Mouse (Mus musculus) right cerebral cortex, postnatal 25 days (tissue): ENCODE data around the gene Mthfd1l.
"Not testable (repeated sequence)": the region's sequence is repeated elsewhere in the genome, so short reads cannot be mapped to it uniquely, and the experiment has no call there.

Experiments
- DNase-seq: peaks from one replicate; pipeline ENCODE4 v3.0.0; 2022

The Mthfd1l gene

DNA sequence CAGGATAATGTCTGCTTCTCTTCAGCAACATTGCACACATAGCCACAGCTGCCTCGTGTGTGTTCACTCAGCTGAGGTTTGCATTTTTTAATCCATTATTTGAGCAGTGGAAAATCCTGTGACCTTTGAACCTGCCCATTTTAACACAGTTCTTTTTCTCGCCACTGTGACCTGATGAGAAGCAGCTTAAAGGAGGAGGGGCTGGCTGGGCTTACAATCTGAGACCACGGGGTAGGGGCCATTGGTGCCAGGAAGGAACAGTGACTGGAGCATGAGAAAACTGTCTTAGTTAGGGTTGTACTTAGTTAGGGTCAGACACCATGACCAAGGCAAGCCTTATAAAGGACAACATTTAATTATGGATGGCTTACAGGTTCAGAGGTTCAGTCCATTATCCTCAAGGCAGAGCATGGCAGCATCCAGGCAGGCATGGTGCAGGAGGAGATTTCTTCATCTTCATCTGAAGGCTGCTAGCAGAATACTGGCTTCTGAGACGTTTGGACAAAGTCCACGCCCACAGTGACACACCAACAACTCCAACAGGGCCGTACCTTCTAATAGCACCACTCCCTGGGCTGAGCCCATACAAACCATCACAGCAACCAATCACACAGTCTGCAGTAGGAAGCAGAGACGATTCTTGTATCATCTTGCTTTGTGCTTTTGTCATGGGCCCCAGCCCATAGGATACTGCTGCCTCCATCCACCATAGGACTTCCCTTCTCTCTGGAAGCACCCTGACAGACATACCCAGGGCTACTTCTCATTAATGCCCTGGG is 112.6 kb downstream of the Mthfd1l start:
- DNase-seq = no peak

DNA sequence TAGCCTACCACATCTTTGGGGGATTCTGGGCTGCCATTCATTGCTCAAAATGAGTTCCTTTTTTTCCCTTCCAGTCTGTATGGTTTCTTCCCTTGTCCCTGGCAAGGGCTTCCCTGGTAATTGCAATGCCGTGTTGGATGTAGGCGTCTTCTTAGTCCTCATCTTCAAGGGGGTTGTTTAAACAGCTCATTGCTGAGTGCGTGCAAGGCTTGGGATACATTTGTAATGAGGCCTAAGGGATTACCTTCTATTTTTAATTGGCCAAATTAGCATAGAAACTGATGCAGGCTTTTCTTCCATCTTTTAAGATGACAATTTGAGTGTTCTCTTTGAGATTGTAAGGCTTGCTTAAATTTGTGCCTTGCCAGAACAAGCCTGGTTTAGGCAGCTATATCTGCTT is 114.6 kb downstream of the Mthfd1l start:
- DNase-seq = no peak

DNA sequence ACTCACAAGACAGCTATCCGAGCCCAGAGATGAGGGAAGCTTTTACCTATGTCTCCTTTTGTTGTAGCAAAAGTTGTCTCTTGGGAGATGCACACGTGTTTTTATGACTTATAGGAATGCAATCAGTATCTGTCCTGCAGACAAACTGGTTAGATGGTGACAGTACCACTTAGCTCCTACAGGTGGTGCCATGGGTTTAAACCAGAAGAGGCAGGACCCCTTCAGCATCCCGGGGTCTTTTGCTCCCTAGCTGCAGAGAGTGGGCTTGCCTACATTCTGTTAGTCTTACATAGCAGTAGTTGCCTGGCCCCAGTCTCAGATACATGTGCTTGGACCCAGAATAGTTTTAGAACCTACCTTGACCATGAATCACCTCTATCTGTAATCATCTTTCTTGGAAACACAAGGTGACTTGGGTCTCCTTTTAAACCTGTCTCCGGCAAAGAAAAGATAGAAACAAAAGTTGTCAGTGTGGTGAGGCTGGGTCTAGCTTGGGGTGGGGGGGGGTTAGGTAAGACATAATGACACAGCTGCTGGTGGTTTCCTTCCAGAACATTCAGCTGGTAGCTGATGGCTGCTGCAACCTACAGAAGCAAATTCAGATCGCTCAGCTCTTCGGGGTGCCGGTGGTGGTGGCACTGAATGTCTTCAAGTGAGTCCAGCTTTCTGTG is 116.0 kb downstream of the Mthfd1l start:
- no peak for DNase-seq

DNA sequence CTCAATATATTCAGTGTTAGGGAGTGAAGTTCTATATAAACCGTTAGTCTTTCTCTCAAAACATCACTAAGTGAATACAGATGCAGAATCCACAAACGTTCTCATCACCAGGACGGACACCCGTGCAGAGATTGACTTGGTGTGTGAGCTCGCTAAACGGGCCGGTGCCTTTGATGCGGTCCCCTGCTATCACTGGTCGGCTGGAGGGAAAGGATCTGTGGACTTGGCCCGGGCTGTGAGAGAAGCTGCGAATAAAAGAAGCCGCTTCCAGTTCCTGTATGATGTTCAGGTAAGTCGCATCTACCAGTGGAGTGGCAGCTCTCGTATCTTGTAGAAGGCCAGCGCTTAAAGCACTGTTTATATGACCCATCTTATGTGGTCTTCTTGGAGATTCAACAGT is 117.0 kb downstream of the Mthfd1l start:
- DNase-seq = no peak

DNA sequence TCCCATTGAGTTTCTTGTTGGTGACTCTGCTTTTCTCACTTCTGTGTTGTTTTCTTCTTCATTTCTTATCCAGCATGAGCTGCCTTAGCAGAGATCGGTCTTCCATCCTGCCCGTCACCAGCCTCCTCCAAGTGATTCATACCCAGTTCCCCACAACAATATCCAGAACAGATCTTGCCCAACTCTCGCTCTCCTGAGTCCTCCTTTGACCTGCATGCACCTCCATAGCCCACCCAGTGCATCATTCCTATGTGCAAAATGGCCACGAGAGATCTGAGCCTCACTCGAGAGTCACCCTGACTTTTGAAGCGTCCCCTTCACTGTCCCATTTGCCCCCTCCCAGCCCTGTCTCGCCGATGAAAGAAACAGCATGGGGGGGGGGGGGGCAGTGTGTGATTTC is 120.1 kb downstream of the Mthfd1l start:
- no peak for DNase-seq

DNA sequence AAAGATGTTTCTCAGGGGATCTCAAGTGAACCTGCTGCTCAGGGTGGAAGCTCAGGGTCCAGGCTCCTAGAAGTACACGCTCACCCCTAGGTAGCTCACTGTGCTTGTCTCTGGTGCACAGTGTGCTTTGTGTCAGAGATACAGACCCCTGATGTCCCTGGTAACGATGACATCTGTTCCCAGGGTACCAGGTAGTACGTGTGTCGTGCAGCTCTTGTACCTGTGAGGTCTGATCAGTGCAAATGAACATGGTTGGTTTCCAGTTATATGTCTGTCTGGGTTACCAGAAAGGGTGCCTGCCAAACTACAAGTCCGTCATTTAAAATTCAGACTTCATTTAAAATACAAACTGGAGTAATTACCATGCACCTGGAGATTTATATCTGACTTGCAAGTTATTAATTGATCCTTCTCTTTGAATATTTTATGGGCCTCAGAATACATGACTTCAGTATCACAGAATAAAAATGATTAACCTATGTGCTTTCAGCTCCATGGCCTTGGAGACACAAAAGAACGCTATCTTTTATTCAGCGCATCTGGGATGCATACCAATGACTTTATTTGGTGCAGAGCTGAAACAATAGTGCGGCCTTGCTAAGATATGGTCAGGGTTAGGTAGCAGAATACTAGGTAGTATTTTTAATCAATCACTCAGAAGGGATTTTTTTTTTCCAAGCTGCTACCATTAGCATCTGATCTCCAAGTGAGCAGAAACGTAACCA is 121.3 kb downstream of the Mthfd1l start:
- no peak for DNase-seq

DNA sequence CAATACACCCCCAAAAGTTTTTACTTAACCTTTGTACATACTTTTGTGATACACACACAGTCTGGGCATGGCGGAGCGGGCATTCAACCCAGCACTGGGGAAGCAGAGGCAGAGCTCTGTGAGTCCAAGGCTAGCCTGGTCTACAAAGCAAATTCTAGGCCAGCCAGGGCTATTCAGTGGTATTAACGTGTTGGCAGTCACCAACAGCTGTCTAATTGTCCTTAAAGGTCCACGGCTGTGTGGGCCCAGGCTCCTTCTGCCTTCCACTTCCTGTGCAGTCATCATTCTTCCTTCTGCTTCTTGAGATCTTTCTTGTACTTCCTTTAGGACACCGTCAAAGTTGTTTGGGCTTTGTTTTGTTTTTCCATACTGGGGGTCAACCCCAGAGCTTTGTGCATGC is 123.2 kb downstream of the Mthfd1l start:
- no peak for DNase-seq

DNA sequence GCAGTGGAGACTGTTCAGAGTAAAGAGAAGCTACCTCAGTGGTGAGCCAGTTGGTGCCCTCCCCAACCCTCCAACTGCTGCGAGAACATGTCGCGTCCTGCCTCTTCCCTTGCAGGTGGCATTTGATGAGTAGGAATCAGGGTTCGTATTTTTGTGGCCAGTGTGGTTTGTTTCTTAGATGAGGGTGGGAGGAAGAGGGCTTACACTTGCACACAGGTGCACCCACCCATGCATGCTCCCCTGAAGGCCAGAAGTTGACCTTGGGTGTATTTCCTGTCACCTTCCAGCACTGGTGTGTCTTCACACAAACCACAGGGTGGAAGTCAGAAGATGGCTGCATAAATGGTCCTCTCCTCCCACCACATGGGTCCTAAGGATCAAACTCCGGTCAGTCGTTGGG is 127.1 kb downstream of the Mthfd1l start:
- DNase-seq = no peak

DNA sequence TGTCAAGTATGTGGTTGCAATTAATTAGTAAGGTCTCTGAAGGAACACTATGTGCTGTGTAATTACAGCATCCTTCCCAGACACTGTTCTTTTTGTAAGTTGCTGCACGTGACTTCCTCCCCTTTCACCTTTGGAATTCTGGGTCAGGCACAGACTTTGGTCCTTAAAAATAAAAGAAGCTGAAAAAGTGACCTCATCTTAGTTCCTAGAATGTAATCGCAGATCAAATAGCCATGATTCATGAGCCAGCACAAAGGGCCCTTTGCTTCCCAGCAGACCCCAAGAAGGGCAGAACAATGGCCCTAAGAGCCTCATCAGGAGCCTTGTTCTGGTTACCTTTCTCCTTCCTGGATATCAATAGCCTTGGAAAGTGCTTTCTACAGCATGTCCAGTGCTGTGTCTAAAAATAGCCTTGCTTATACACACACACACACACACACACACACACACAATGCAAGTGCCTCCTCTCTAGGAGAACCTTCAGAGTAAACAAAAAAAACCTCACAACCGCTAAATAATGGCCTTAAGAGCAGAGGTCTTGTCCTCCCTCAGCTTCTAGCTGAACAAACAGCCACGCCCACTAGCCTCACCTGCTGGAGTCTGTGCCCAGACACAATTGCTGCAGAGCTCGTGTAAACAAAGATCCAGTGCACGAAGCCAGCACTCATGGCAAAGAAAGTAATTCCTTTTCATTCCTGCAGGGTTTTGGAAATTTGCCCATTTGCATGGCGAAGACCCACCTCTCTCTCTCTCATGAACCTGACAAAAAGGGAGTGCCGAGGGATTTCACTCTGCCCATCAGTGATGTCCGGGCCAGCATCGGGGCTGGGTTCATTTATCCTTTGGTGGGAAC is 133.0 kb downstream of the Mthfd1l start:
- no peak for DNase-seq

DNA sequence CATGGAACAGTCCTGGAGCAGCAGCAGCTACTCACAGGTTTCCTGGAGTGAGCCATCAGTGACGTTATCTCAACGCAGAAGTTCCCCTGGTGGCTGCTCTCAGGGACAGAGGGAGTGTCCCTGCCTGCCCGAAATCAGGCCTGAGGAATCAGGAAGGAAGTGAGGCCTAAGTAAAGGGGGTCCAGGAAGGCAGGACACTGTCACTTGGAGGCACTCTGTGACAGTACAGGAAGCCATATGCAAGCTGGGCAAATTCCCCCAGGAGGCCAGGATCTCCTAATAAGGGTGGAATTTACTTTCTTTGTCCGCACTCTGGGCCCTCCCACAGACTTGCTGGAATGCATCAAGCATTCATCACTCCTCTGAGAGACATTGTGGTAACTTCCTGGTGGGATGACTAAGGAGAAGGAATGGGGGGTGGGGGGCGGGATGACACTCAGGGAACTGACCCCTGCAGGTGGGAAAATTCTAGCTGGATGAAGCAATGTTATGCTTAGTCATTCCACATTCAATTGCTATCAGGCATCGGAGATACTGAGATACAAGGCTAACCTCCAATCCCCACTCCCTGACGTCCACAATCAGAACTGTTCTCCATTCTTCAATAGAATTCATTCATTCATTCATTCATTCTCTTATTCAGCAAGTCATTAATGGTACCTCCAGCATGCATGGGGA is 134.9 kb downstream of the Mthfd1l start:
- no peak for DNase-seq

DNA sequence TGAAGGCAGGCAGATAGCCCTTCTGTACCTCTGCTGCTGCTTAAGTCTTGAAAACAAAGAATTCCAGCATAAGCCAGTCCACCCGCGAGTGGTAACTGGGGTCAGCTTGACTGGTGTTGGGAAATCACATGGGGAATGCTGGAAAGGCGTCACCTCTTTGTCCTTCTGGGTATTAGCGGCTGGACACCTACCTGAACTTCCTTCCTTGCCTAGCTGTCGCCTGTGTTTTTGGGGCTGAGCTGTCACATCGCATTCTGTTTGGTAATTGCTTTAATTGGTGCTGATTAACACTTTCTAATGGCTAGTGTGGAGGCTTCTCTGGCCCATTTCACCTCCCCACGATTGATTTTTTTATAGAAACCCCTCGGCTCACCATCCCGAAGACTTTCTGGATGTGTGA is 135.5 kb downstream of the Mthfd1l start:
- DNase-seq = no peak

DNA sequence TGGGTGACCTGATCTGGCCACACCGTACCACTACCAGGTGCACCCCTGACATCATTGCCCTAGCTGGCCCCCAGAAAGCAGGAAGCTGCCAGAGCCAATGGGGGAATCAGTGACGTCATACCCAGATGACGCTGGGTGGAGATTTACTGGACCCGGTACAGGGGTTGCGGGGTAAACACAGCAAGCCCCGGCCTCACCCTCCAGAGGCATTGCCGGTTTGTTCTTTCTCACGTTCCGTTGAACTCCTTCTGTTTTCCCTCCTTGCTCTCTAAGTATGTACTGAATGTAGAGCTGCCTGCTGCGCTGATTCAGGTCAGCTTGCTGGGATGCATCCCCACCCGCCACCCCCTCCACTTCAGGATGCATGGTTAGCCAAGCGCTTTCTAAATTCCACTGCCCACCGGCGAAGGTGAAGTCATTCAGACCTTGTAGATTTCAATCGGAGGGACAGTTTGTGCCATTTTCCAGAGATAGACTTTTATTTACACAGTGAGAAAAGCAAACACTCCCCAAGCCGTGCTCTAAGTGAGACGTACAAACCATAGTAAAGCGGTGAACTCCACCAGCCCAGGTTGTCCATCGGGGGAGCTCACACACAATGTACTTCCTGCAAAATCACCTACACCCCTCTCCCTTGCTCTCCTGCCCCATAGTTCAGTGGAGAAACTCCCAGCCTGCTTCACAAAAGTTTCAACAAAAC is 138.3 kb downstream of the Mthfd1l start:
- DNase-seq = no peak

DNA sequence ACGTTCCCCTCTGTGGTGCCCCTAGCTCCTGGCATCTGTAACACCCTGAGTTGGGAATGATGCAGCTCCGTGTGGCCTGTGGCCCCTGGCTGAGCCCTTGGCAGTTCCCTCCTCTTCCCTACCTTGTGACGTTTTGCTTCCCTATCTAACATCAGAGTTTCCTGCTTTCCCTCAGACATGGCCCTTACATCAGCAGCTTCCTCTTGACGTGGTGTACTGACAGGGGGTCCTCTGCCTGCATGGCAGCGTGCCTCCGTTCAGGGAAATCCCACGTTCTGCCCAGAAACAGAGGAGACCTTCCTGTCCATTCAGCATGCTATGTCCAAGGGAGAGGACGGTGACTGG is 138.8 kb downstream of the Mthfd1l start:
- DNase-seq = no peak

DNA sequence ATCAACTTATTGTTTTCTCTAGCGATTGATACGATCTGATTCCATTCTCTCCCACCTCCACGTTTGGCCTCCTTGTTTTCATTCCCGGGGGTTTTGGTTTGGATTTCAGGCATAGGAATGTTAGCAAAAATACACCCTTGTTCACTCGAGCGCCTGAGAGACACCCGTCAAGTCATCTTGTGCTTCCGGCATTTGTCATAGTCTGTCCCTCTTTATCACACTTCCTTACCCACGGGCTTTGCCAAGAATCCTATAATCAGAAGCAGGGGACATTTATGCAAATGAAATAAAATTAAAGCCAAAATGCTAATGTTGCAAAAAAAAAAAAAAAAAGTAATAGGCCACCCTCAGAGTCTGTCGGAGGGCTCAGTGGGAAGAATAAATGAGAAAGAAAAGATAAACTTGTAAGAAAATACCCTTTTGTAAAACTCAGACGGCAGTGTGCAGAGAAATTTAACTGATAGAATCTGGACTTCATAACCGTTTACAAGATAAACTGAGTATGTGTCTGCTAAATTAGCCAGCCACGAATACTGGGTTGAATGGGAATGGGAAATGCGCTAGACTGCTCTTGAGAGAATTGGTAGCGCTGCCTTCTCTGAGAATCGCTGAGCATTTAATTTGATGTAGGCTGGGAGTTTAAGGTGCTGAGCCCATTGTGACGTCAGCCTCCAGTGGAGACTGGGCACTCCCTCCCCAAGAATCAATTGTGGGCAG is 139.9 kb downstream of the Mthfd1l start:
- no peak for DNase-seq

DNA sequence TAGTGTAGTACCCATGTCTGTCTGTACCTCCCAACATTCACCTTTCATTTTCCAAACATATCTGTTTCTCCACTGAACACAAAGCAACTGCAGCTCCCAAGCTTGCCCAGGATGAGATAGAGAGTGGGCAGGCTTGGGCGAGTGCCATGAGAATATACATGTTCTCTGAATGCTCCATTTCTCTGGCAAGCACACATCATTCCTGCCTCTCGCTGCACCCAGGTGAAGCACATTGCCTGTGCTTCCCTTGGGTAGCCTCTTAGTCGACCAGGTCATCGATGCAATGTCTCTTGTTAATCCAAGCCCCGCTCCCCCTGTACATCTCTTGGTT is 140.4 kb downstream of the Mthfd1l start:
- DNase-seq = peak; percentile 40

DNA sequence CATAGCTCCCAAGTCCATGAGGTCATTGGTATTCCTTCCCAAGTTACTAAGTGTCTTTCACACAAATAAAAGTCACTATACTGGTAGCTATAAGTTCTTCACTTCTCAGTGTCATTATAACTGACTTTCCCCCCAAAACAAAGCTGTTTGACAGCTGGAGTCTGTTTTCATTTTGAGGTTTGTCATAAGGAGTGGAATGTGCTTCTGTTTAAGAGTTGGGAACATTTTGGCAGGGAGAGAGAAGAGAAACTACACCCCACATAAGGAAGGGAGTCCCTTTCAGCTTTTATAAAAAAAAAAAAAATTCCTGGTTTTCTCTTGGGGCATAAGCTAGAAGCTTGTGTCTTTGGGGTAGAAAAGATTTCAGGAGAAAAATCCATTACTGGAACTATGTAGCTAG is 143.7 kb downstream of the Mthfd1l start:
- DNase-seq = no peak

DNA sequence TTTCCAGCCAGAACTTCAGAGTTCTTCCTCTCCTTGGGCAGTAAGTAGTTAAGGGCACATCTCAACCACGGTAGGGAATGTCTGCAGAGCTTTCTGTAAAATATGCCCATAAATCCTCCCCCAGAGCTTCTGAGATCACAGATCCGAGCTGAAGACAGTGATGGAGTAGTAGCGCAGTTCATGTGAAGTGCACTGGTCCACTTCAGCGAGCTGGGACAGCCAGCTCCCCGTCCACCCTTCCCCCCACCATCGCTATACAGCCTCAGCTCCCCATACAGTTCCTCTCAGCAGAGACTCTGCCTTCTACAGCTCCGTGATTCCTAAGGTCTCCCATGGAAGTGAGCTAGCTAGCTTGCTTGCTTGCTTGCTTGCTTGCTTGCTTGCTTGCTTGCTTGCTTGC is 144.2 kb downstream of the Mthfd1l start:
- no peak for DNase-seq

DNA sequence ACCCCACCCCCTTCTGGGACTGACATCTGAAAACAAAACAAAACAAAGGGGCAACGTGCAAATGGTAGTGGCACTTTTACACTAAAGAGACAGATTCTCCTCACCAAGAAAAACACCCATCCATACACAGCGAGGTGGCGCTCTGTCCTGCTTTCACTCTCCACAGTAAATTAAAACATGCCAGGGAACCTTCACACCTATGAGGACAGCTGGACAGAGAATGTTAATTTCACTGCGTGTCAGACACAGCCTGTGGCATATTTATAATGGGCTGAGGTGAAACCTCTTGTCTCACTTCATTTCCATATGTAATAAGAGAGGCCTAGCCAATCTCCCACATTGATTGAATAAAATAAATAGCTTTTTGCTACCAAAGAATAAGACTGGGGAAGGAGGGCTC is 146.4 kb downstream of the Mthfd1l start:
- no peak for DNase-seq

DNA sequence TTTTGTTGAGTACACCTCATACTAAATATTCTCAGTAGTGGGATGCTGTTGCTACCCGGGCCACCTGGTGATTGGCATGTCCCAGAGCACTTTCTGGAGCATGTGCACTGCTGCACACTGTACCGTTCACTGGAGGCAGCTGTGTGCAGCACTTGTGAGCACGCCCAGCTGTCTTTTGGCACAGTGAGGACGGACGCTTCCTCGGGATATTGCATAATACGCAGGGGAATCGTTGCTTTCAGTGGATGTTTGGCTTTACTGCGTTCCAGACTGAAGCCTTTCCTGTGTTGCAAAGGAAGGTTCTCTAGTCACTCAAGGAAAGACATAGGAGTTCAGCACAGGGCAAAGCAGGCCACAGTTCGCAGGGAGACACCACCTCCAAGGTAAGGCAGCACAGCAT is 147.8 kb downstream of the Mthfd1l start:
- DNase-seq = no peak

DNA sequence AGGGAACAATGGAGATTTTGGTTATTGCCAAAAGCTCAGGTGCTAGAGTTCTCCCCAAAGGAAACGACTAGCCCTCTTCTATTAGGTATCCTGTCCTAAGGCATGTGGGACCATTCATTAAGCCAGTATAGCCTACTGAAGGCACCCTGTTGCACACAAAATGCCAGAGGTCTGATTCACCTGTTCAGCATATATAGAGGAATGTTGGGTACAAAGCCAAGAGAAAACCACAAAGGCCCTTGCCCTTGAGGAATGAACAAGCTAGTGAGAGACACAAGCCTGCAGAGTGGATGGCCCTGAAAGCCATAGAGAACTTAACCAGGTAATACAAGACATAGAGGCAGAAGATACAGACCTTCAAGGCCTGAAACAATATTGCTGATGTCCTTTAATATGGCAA is 148.3 kb downstream of the Mthfd1l start:
- DNase-seq = no peak

DNA sequence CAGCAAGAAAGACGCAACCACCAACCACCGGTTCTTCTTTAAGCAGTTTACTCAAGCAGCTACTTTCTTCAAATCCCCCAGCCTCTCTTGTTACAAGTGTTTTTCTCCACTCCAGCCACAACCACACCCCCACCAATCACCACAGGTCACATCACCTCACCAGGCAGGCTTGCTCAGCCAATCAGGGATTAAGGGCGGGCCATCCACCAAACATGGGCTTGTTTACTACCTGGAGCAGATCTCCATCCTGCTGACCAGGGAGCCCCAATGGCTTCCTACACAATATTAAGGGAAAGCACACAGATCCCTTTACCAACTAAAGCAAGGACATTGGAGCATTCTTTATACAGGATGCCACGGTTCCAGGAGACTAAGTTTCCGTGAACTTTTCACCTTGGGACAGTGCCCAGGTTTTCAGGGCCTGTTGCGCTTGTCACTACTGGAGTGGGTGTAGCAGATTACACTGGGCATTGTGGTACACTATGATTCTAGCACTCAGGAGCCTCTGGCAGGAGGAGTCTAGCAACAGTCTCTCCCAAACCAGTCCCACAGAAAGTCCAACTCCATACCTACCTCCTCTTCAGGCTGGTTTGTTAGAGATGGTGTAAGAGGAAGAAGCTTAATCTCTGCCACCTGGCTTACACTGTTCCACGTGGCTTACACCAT is 150.5 kb downstream of the Mthfd1l start:
- not testable (repeated sequence) for DNase-seq
